In the genomic region with DNA sequence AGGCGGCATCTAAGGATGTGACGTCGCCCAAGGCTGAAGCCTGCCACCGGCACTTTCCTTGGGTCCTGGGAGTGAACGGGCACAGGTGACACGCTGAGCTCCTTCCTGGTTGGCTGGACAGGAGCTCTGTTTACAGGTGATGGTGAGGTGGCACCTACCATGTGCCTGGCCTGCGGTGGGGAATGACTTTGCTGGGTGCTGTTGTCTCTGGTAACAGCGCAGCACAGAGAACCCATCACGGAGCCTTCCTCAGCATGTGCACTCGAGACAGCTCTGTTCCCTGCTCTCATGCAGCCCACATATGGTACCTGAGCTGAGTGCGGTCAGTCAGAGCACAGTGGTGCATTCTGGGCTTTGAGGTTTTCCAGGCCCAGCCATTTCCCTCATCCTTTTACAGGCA, we compare ENCODE assay signal across 26 mouse cellular contexts.
"Had no signal": no experiment of that assay in that cellular context is flagged by ENCODE, and none has a peak within 500 bp of the region (broad histone marks: within the 10 kb centered on the region; RNA-seq: fewer than 3 reads in every experiment).

No protein-coding gene starts in this region.

- H3K9me3 ChIP-seq: heart, embryonic 13.5 days; heart, embryonic 15.5 days; hindbrain, embryonic 13.5 days; hindbrain, embryonic 15.5 days; kidney, embryonic 15.5 days; limb, embryonic 13.5 days; limb, embryonic 15.5 days; liver, embryonic 12.5 days had no signal

- H3K27me3 ChIP-seq: heart, embryonic 13.5 days; heart, embryonic 15.5 days; hindbrain, embryonic 13.5 days; hindbrain, embryonic 15.5 days; kidney, embryonic 15.5 days; limb, embryonic 13.5 days; limb, embryonic 15.5 days; liver, embryonic 12.5 days had no signal

- H3K9ac ChIP-seq: heart, embryonic 13.5 days; heart, embryonic 15.5 days; hindbrain, embryonic 13.5 days; hindbrain, embryonic 15.5 days; kidney, embryonic 15.5 days; limb, embryonic 13.5 days; limb, embryonic 15.5 days; liver, embryonic 12.5 days; liver, embryonic 14.5 days had no signal

- H3K36me3 ChIP-seq: heart, embryonic 13.5 days; heart, embryonic 15.5 days; hindbrain, embryonic 13.5 days; hindbrain, embryonic 15.5 days; kidney, embryonic 15.5 days; limb, embryonic 13.5 days; limb, embryonic 15.5 days; liver, embryonic 12.5 days had no signal

- ATAC-seq: hindbrain, postnatal 0 days; intestine, embryonic 16.5 days; liver, embryonic 12.5 days had no signal

- DNase-seq: gastrocnemius, adult 2 months; gastrocnemius, postnatal 14 days; gastrocnemius, postnatal 36 days; heart, adult 2 months; heart, postnatal 14 days; heart, postnatal 36 days; kidney, adult 11 months; kidney, adult 2 months; kidney, adult 9 months; kidney, postnatal 14 days; kidney, postnatal 36 days; layer of hippocampus, adult 9-11 months; layer of hippocampus, postnatal 36 days; left cerebral cortex, postnatal 4 days had no signal

- H3K4me1 ChIP-seq: hindbrain, embryonic 13.5 days; hindbrain, embryonic 15.5 days; kidney, embryonic 15.5 days; limb, embryonic 15.5 days had no signal

- H3K4me3 ChIP-seq: gastrocnemius, adult 2 months; heart, adult 2 months; heart, embryonic 13.5 days; heart, embryonic 15.5 days; hindbrain, embryonic 13.5 days; hindbrain, embryonic 15.5 days; kidney, embryonic 15.5 days; limb, embryonic 13.5 days; limb, embryonic 15.5 days; liver, embryonic 12.5 days had no signal

- H3K27ac ChIP-seq: gastrocnemius, adult 2 months; heart, adult 2 months; heart, embryonic 13.5 days; heart, embryonic 15.5 days; hindbrain, embryonic 13.5 days; hindbrain, embryonic 15.5 days; hindbrain, postnatal 0 days; kidney, embryonic 15.5 days; kidney, postnatal 0 days; limb, embryonic 13.5 days; limb, embryonic 15.5 days; liver, embryonic 12.5 days; liver, embryonic 14.5 days had no signal

- H3K4me2 ChIP-seq: heart, embryonic 13.5 days; heart, embryonic 15.5 days; hindbrain, embryonic 13.5 days; hindbrain, embryonic 15.5 days; kidney, embryonic 15.5 days; limb, embryonic 13.5 days; limb, embryonic 15.5 days; liver, embryonic 12.5 days had no signal
